Mouse (Mus musculus) CD4-positive, CD25-positive, alpha-beta regulatory T cell, adult 2 months (primary cell): ENCODE measurements around the gene Acot7.
A peak's percentile ranks its signal among the peaks of the same experiment; 100 is the strongest.

Experiments used
- DNase-seq: peaks from one replicate; pipeline ENCODE4 v3.0.0-alpha.2; 2012; ENCODE audit warnings: low read depth, low spot score

Gene Acot7

GRCm38 (mm10) chr4:152178916-152179705, 1.2 kb downstream of the Acot7 start:
- DNase-seq, result peak; percentile 64

GRCm38 (mm10) chr4:152179946-152180660, 2.2 kb downstream of the Acot7 start:
- DNase-seq, result no peak

- no peak for DNase-seq
Observed at GRCm38 (mm10) chr4:152182205-152182604, 4.3 kb downstream of the Acot7 start.

- DNase-seq, result peak; percentile 70
Observed at GRCm38 (mm10) chr4:152184353-152185035, 6.6 kb downstream of the Acot7 start.

- DNase-seq, result peak; percentile 78
Observed at GRCm38 (mm10) chr4:152185137-152185509, 7.2 kb downstream of the Acot7 start.

GRCm38 (mm10) chr4:152185510-152186204, 7.7 kb downstream of the Acot7 start:
- peak; percentile 74 for DNase-seq

GRCm38 (mm10) chr4:152186205-152187082, 8.5 kb downstream of the Acot7 start:
- DNase-seq, result peak; percentile 57

GRCm38 (mm10) chr4:152187142-152187541, 9.2 kb downstream of the Acot7 start:
- DNase-seq, result peak; percentile 28

- peak; percentile 67 for DNase-seq
Observed at GRCm38 (mm10) chr4:152188651-152189050, 10.7 kb downstream of the Acot7 start.

- peak; percentile 61 for DNase-seq
Observed at GRCm38 (mm10) chr4:152189071-152189470, 11.1 kb downstream of the Acot7 start.

- DNase-seq, result peak; percentile 43
Observed at GRCm38 (mm10) chr4:152189691-152190090, 11.8 kb downstream of the Acot7 start.

- no peak for DNase-seq
Observed at GRCm38 (mm10) chr4:152190096-152190653, 12.2 kb downstream of the Acot7 start.

- no peak for DNase-seq
Observed at GRCm38 (mm10) chr4:152190701-152191100, 12.8 kb downstream of the Acot7 start.

GRCm38 (mm10) chr4:152192569-152192968, 14.6 kb downstream of the Acot7 start:
- no peak for DNase-seq

GRCm38 (mm10) chr4:152194476-152195175, 16.7 kb downstream of the Acot7 start:
- DNase-seq, result no peak

GRCm38 (mm10) chr4:152196276-152196675, 18.3 kb downstream of the Acot7 start:
- DNase-seq, result no peak

GRCm38 (mm10) chr4:152197545-152197944, 19.6 kb downstream of the Acot7 start:
- DNase-seq, result peak; percentile 74

- DNase-seq, result no peak
Observed at GRCm38 (mm10) chr4:152199617-152200016, 21.7 kb downstream of the Acot7 start.

- DNase-seq, result peak; percentile 54
Observed at GRCm38 (mm10) chr4:152201492-152201891, 23.6 kb downstream of the Acot7 start.

GRCm38 (mm10) chr4:152202418-152202817, 24.5 kb downstream of the Acot7 start:
- no peak for DNase-seq
